In genomic region chr17:17826751-17827657, GRCm38 (mm10) we compare ENCODE assay signal across 8 mouse cellular contexts. TPM values are rescaled to one million over a fixed set of nuclear protein-coding genes. Genes with fewer than 3 reads are reported as not detected.
DNase-seq lines count a peak whose midpoint lies in the region; ATAC-seq lines count a peak whose summit lies in the region.

Gene Spaca6 (plus strand): TSS chr17:17827158.

- no peaks in the 10 kb centered on the region for H3K9me3 ChIP-seq in erythroblast, embryonic 14.5 days (ENCODE audit: control insufficient read depth, low read length)
- no peaks in the 10 kb centered on the region for H3K9me3 ChIP-seq in intestine, embryonic 15.5 days

- no peak for ATAC-seq in erythroblast, adult 5-6 weeks (replicated peaks; ENCODE audit: low FRiP score, poor library complexity, severe bottlenecking)
- ATAC-seq in intestine, embryonic 15.5 days, result peak; percentile 88
- peak; percentile 28; the same call in 1 of the 2 replicates for ATAC-seq in megakaryocyte-erythroid progenitor cell, adult 5-6 weeks (replicated peaks; ENCODE audit: low FRiP score, low TSS enrichment, poor library complexity, severe bottlenecking)

- H3K4me3 ChIP-seq in erythroblast, embryonic 14.5 days (replicated peaks), result peak within 1 kb of the TSS; percentile 55
- H3K4me3 ChIP-seq in intestine, embryonic 15.5 days (replicated peaks), result peak within 1 kb of the TSS; percentile 72

- H3K27ac ChIP-seq in intestine, embryonic 15.5 days, result peak within 1 kb of the TSS; percentile 98

- no peaks in the 10 kb centered on the region for H3K36me3 ChIP-seq in erythroblast, embryonic 14.5 days (ENCODE audit: control insufficient read depth)
- H3K36me3 ChIP-seq in intestine, embryonic 15.5 days, result peaks cover under 1% of the 10 kb centered on the region; the same call in 1 of the 2 replicates

- H3K4me2 ChIP-seq in intestine, embryonic 15.5 days (replicated peaks), result peak within 1 kb of the TSS; percentile 81

- WGBS in intestine, embryonic 15.5 days, result under 1% methylated on average over 35 of the region's 42 CpGs

- peaks cover 43% of the 10 kb centered on the region for H3K27me3 ChIP-seq in erythroblast, embryonic 14.5 days (ENCODE audit: control insufficient read depth)
- H3K27me3 ChIP-seq in intestine, embryonic 15.5 days (replicated peaks), result no peaks in the 10 kb centered on the region

- intact Hi-C loops in left cerebral cortex, postnatal 36 days (cut with DNase I), result loop anchor here (1.0 to 5.0 kb wide), 4 partner anchors 11 to 425 kb away; partner anchors contain the start of genes Lix1 and Lnpep

- peak within 1 kb of the TSS; percentile 74 for H3K9ac ChIP-seq in intestine, embryonic 15.5 days

- peak; percentile 93 for DNase-seq in embryo, embryonic 9.5 days (ENCODE audit: extremely low spot score)
- no peak for DNase-seq in gonadal fat pad, adult 2 months (ENCODE audit: low read depth)
- peak; percentile 87 to 89 for DNase-seq in left cerebral cortex, postnatal 36 days (ENCODE audit: low spot score in 2 of 2)
- DNase-seq in right cerebral cortex, postnatal 4 days, result peak; percentile 95

- H3K4me1 ChIP-seq in erythroblast, embryonic 14.5 days (ENCODE audit: control insufficient read depth), result peaks cover 2% of the 10 kb centered on the region; the same call in 1 of the 2 replicates
- peaks cover 13% of the 10 kb centered on the region for H3K4me1 ChIP-seq in intestine, embryonic 15.5 days (replicated peaks)

RNA-seq across cellular contexts. Expression of gene Spaca6, which starts in this region (rescaled TPM):
- 0.18 TPM in 1 of 2 replicates, not detected in the other for polyA plus RNA-seq in erythroblast, embryonic 14.5 days (2012)
- total RNA-seq in erythroblast, adult 5-6 weeks (2015; ENCODE audit: low replicate concordance), result not detected in 2 replicates
- total RNA-seq in erythroblast, adult 5-6 weeks (2017; ENCODE audit: low replicate concordance), result not detected in 2 replicates
- polyA plus RNA-seq in gonadal fat pad, adult 2 months (2012; rRNA removed), result 80.0 and 90.9 TPM in 2 replicates
- polyA plus RNA-seq in intestine, embryonic 15.5 days (2015; fragmentation: Nextera tagmentation; extraction: Ambion mirVana), result 18.7 and 23.7 TPM in 2 replicates
- total RNA-seq in left cerebral cortex, postnatal 36 days (2021), result 100 to 1,000 TPM in 1 of 2 experiments, 10 to 100 TPM in 1; 58.7 to 131 TPM
- total RNA-seq in megakaryocyte-erythroid progenitor cell, adult 5-6 weeks (2014; fragmentation: Nextera tagmentation), result 2.9 and 4.6 TPM in 2 replicates
- 0.69 TPM in 1 of 2 replicates, not detected in the other for total RNA-seq in megakaryocyte-erythroid progenitor cell, adult 5-6 weeks (2017)

Comparison
In these comparisons a context has a peak if more than half of its experiments do, and no peak if none do; other contexts are left out.
1. RNA of gene Spaca6 (total RNA-seq): 58.7 to 131 TPM in left cerebral cortex, postnatal 36 days; 0.69 to 4.6 TPM in megakaryocyte-erythroid progenitor cell, adult 5-6 weeks and not detected in erythroblast, adult 5-6 weeks; every median in the first group is over 10 times any median in the second.
2. RNA of gene Spaca6 (polyA plus RNA-seq): 80.0 to 90.9 TPM in gonadal fat pad, adult 2 months and 18.7 to 23.7 TPM in intestine, embryonic 15.5 days; 0.18 TPM in erythroblast, embryonic 14.5 days; every median in the first group is over 10 times any median in the second.